Mouse (Mus musculus): ENCODE measurements at regions not wholly inside any gene's neighbourhood (a gene's known extent, or its start where the extent isn't known, plus 50 kb on each side); places are given as distances from the start of the nearest gene placed in this dataset.

DNA sequence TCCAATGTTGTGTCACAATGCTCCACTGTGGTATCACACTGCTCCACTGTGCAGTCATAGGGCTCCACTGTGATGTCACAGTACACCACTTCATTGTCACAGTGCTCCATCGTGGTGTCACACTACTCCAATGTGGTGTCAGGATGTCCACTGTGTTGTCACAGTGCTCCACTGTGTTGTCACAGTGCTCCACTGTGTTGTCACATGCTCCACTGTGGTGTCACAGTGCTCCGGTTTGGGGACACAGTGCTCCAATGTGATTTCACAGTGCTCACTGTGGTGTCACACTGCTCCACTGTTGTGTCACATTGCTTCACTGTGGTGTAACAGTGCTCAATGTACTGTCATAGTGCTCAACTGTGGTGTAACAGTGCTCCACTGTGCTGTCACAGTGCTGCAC lies 108.1 kb upstream of the Scaf8 start:
- Histone ChIP-seq H3K27me3 (ENCODE audit: insufficient read depth, low read length) (no peaks in the 10 kb centered on the region), H3K36me3 (replicated peaks; ENCODE audit: insufficient read depth, low read length) (no peaks in the 10 kb centered on the region), H3K4me1 (ENCODE audit: insufficient read depth) (no peaks in the 10 kb centered on the region), H3K4me3 (ENCODE audit: low read depth, low read length) (no peak overlapping the region), H3K27ac (ENCODE audit: low read depth) (no peak overlapping the region), H3K9ac (replicated peaks) (no peak overlapping the region), H3K4me2 (ENCODE audit: low read depth, low read length) (no peak overlapping the region), H3K9me3 (ENCODE audit: low read length) (peaks cover 11% of the 10 kb centered on the region)
- ATAC-seq (no peak), DNase-seq (peak; percentile 5)
- WGBS (ENCODE audit: insufficient replicate concordance) = 74% methylated on average over 2 of the region's 2 CpGs
- TF ChIP-seq EP300 (IDR thresholded peaks at IDR 0.05; ENCODE audit: low read depth) (no peak), CTCF (IDR thresholded peaks at IDR 0.05; ENCODE audit: low read depth) (no peak)

DNA sequence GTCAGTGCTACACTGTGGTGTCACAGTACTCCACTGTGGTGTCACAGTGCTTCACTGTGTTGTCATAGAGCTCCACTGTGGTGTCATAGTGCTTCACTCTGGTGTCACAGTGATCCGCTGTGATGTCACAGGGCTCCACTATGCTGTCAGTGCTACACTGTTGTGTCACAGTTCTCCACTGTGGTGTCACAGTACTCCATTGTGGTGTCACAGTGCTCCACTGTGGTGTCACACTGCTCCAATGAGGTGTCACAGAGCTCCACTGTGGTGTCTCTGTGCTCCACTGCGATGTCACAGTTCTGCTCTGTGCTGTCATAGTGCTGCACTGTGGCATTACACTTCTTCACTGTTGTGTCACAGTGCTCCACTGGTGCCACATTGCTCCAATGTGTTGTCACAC lies 107.5 kb upstream of the Scaf8 start:
- 67% methylated on average over 2 of the region's 2 CpGs for WGBS (ENCODE audit: insufficient replicate concordance)
- Histone ChIP-seq H3K9me3 (ENCODE audit: low read length) (peaks cover 16% of the 10 kb centered on the region), H3K4me1 (ENCODE audit: insufficient read depth) (no peaks in the 10 kb centered on the region), H3K9ac (replicated peaks) (no peak overlapping the region), H3K27ac (ENCODE audit: low read depth) (no peak overlapping the region), H3K4me2 (ENCODE audit: low read depth, low read length) (no peak overlapping the region), H3K4me3 (ENCODE audit: low read depth, low read length) (no peak overlapping the region), H3K36me3 (replicated peaks; ENCODE audit: insufficient read depth, low read length) (no peaks in the 10 kb centered on the region), H3K27me3 (ENCODE audit: insufficient read depth, low read length) (no peaks in the 10 kb centered on the region)
- ATAC-seq (no peak), DNase-seq (peak; percentile 4)
- TF ChIP-seq EP300 (IDR thresholded peaks at IDR 0.05; ENCODE audit: low read depth) = no peak
- no peak for TF ChIP-seq CTCF (IDR thresholded peaks at IDR 0.05; ENCODE audit: low read depth)

DNA sequence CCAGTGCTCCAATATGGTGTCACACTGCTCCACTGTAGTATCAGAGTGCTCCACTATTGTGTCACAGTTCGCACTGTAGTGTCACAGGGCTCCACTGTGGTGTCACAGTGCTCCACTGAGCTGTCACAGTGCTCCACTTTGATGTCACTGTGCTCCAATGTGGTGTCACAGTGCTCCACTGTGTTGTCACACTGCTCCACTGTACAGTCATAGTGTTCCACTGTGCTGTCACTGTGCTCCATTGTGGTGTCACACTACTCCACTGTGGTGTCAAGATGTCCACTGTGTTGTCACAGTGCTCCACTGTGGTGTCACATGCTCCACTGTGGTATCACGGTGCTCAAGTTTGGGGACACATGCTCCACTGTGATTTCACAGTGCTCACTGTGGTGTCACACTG lies 104.8 kb upstream of the Scaf8 start:
- 43% methylated on average over 2 of the region's 2 CpGs for WGBS (ENCODE audit: insufficient replicate concordance)
- peaks cover 20% of the 10 kb centered on the region for H3K9me3 ChIP-seq (ENCODE audit: low read length)

DNA sequence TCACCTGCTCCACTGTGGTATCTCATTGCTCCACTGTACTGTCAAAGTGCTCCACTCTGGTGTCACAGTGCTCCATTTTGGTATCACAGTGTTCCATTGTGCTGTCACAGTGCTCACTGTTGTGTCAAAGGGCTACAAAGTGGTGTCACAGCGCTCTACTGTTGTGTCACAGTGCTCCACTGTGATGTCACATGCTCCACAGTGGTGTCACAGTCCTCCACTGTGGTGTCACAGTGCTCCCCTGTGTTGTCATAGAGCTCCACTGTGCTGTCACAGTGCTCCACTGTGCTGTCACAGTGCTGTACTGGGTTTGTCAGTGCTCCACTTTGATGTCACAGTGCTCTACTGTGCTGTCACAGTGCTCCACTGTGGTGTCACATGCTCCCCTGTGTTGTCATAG lies 102.7 kb upstream of the Scaf8 start:
- TF ChIP-seq CTCF (IDR thresholded peaks at IDR 0.05; ENCODE audit: low read depth) = no peak
- TF ChIP-seq EP300 (IDR thresholded peaks at IDR 0.05; ENCODE audit: low read depth) = no peak
- ATAC-seq (no peak), DNase-seq (peak; percentile 10)
- Histone ChIP-seq H3K27me3 (ENCODE audit: insufficient read depth, low read length) (no peaks in the 10 kb centered on the region), H3K9ac (replicated peaks) (no peak overlapping the region), H3K9me3 (ENCODE audit: low read length) (peaks cover 23% of the 10 kb centered on the region), H3K4me3 (ENCODE audit: low read depth, low read length) (no peak overlapping the region), H3K4me2 (ENCODE audit: low read depth, low read length) (no peak overlapping the region), H3K27ac (ENCODE audit: low read depth) (no peak overlapping the region), H3K36me3 (replicated peaks; ENCODE audit: insufficient read depth, low read length) (no peaks in the 10 kb centered on the region), H3K4me1 (ENCODE audit: insufficient read depth) (no peaks in the 10 kb centered on the region)
- 41% methylated on average over 1 of the region's 1 CpGs for WGBS (ENCODE audit: insufficient replicate concordance)

More for the DNA sequence above, 104.8 kb upstream of the Scaf8 start:
- Histone ChIP-seq H3K27ac (ENCODE audit: low read depth) (no peak overlapping the region), H3K36me3 (replicated peaks; ENCODE audit: insufficient read depth, low read length) (no peaks in the 10 kb centered on the region), H3K4me2 (ENCODE audit: low read depth, low read length) (no peak overlapping the region), H3K9ac (replicated peaks) (no peak overlapping the region), H3K27me3 (ENCODE audit: insufficient read depth, low read length) (no peaks in the 10 kb centered on the region), H3K4me1 (ENCODE audit: insufficient read depth) (no peaks in the 10 kb centered on the region), H3K4me3 (ENCODE audit: low read depth, low read length) (no peak overlapping the region)
- DNase-seq = peak; percentile 13
- TF ChIP-seq CTCF (IDR thresholded peaks at IDR 0.05; ENCODE audit: low read depth) = no peak
- no peak for TF ChIP-seq EP300 (IDR thresholded peaks at IDR 0.05; ENCODE audit: low read depth)
- no peak for ATAC-seq

DNA sequence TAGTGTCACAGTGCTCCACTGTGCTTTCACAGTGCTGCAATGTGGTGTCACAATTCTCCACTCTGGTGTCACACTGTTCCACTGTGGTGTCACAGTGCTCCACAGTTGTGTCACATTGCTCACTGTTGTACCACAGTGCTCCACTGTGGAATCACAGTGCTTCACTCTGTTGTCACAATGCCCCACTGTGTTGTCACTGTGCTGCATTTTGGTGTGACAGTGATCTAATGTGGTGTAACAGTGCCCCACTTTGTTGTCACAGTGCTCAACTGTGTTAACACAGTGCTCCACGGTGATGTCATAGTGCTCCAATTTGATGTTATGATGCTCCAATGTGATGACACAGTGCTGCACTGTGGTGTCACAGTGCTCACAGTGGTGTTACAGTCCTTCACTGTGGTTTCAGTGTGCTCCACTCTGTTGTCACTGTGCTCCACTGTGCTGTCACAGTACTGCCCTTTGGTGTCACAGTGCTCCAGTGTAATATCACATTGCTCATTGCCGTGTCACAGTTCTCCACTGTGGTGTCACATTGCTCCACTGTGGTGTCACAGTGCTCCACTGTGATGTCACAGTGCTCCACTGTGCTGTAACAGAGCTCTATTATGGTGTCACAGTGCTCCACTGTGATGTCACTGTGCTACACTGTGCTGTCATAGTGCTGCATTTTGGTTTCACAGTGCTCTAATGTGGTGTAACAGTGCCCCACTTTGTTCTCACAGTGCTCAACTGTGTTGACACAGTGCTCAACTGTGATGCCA lies 95.0 kb upstream of the Scaf8 start:
- peak; percentile 37; the same call in 1 of the 2 replicates for ATAC-seq

DNA sequence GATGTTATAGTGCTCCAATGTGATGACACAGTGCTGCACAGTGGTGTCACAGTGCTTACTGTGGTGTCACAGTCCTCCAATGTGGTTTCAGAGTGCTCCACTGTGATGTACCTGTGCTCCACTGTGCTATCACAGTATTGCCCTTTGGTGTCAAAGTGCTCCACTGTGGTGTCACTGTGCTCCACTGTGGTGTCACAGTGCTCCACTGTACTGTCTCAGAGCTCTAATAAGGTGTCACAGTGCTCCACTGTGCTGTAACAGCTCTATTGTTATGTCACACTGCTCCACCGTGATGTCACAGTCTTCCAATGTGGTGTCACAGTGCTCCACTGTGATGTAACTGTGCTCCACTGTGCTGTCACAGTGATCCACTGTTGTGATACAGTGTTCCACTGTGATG lies 94.4 kb upstream of the Scaf8 start:
- TF ChIP-seq CTCF (IDR thresholded peaks at IDR 0.05; ENCODE audit: low read depth) = no peak
- no peak for TF ChIP-seq EP300 (IDR thresholded peaks at IDR 0.05; ENCODE audit: low read depth)
- H3K27ac ChIP-seq (ENCODE audit: low read depth) = no peak overlapping the region
- H3K9ac ChIP-seq (replicated peaks) = no peak overlapping the region
- H3K36me3 ChIP-seq (replicated peaks; ENCODE audit: insufficient read depth, low read length) = no peaks in the 10 kb centered on the region
- DNase-seq (peak; percentile 6), ATAC-seq (0 out of 2 replicates have a peak, but pooled peaks have one; percentile 33)
- 68% methylated on average over 1 of the region's 1 CpGs for WGBS (ENCODE audit: insufficient replicate concordance)
- H3K4me2 ChIP-seq (ENCODE audit: low read depth, low read length) = no peak overlapping the region
- no peaks in the 10 kb centered on the region for H3K27me3 ChIP-seq (ENCODE audit: insufficient read depth, low read length)
- H3K9me3 ChIP-seq (ENCODE audit: low read length) = no peaks in the 10 kb centered on the region
- H3K4me3 ChIP-seq (ENCODE audit: low read depth, low read length) = no peak overlapping the region
- no peaks in the 10 kb centered on the region for H3K4me1 ChIP-seq (ENCODE audit: insufficient read depth)

More for the DNA sequence above, 95.0 kb upstream of the Scaf8 start:
- no peaks in the 10 kb centered on the region for H3K4me1 ChIP-seq (ENCODE audit: insufficient read depth)
- peaks cover 4% of the 10 kb centered on the region; the same call in 1 of the 2 replicates for H3K9me3 ChIP-seq (ENCODE audit: low read length)
- H3K4me3 ChIP-seq (ENCODE audit: low read depth, low read length) = no peak overlapping the region
- H3K36me3 ChIP-seq (replicated peaks; ENCODE audit: insufficient read depth, low read length) = no peaks in the 10 kb centered on the region
- DNase-seq = peak; percentile 7
- TF ChIP-seq CTCF (IDR thresholded peaks at IDR 0.05; ENCODE audit: low read depth) (no peak), EP300 (IDR thresholded peaks at IDR 0.05; ENCODE audit: low read depth) (no peak)
- WGBS (ENCODE audit: insufficient replicate concordance) = 78% methylated on average over 2 of the region's 2 CpGs
- no peak overlapping the region for H3K27ac ChIP-seq (ENCODE audit: low read depth)
- H3K4me2 ChIP-seq (ENCODE audit: low read depth, low read length) = no peak overlapping the region
- H3K27me3 ChIP-seq (ENCODE audit: insufficient read depth, low read length) = no peaks in the 10 kb centered on the region
- no peak overlapping the region for H3K9ac ChIP-seq (replicated peaks)
